ENCODE assay signal across 8 mouse cellular contexts in genomic region chr5:100499831-100500304, GRCm38 (mm10). TPM values are rescaled to one million over a fixed set of nuclear protein-coding genes. Genes with fewer than 3 reads are reported as not detected.
A peak's percentile ranks its signal among the peaks of the same experiment; 100 is the strongest.
DNase-seq lines count a peak whose midpoint lies in the region; ATAC-seq and TF ChIP-seq lines count a peak whose summit lies in the region.

No protein-coding gene starts in this region.

- peaks cover 3% of the 10 kb centered on the region; the same call in 1 of the 2 replicates for H3K4me1 ChIP-seq in kidney, adult 2 months (ENCODE audit: control insufficient read depth, insufficient read depth, low read length)
- peaks cover 18% of the 10 kb centered on the region for H3K4me1 ChIP-seq in forebrain, postnatal 0 days (ENCODE audit: insufficient read depth)
- H3K4me1 ChIP-seq in hindbrain, postnatal 0 days (ENCODE audit: insufficient read depth, low read length), result peaks cover 12% of the 10 kb centered on the region; the same call in 1 of the 2 replicates
- peaks cover 19% of the 10 kb centered on the region for H3K4me1 ChIP-seq in limb, embryonic 14.5 days (ENCODE audit: control insufficient read depth, insufficient read depth, low read length)
- peaks cover 20% of the 10 kb centered on the region for H3K4me1 ChIP-seq in midbrain, embryonic 16.5 days (ENCODE audit: control insufficient read depth, insufficient read depth, low read length)

- H3K36me3 ChIP-seq in kidney, adult 2 months (ENCODE audit: control insufficient read depth, insufficient read depth, low read length), result no peaks in the 10 kb centered on the region
- H3K36me3 ChIP-seq in forebrain, postnatal 0 days (ENCODE audit: insufficient read depth), result no peaks in the 10 kb centered on the region
- no peaks in the 10 kb centered on the region for H3K36me3 ChIP-seq in hindbrain, postnatal 0 days (ENCODE audit: insufficient read depth, low read length)
- no peaks in the 10 kb centered on the region for H3K36me3 ChIP-seq in limb, embryonic 14.5 days (ENCODE audit: control insufficient read depth, insufficient read depth, low read length)
- no peaks in the 10 kb centered on the region for H3K36me3 ChIP-seq in midbrain, embryonic 16.5 days (ENCODE audit: control insufficient read depth, insufficient read depth, low read length)
- H3K36me3 ChIP-seq in splenic B cell, adult 2 months (ENCODE audit: control insufficient read depth, insufficient read depth, low read length, poor library complexity, severe bottlenecking), result no peaks in the 10 kb centered on the region

- no peaks in the 10 kb centered on the region for H3K9me3 ChIP-seq in forebrain, postnatal 0 days (ENCODE audit: low read length)
- H3K9me3 ChIP-seq in hindbrain, postnatal 0 days (ENCODE audit: low read length), result no peaks in the 10 kb centered on the region
- H3K9me3 ChIP-seq in limb, embryonic 14.5 days (ENCODE audit: control insufficient read depth, low read length), result no peaks in the 10 kb centered on the region
- H3K9me3 ChIP-seq in midbrain, embryonic 16.5 days (replicated peaks; ENCODE audit: control insufficient read depth, low read length, poor library complexity, severe bottlenecking), result no peaks in the 10 kb centered on the region

- H3K9ac ChIP-seq in forebrain, postnatal 0 days, result peak overlapping the region; percentile 39
- H3K9ac ChIP-seq in hindbrain, postnatal 0 days (replicated peaks; ENCODE audit: low read length), result peak overlapping the region; percentile 47
- H3K9ac ChIP-seq in limb, embryonic 14.5 days (ENCODE audit: low read depth, low read length, severe bottlenecking), result peak overlapping the region; percentile 59
- peak overlapping the region; percentile 66 for H3K9ac ChIP-seq in midbrain, embryonic 16.5 days (ENCODE audit: low read depth, low read length)

- 2% methylated on average over 41 of the region's 41 CpGs for WGBS in kidney, adult 2 months
- 3% methylated on average over 40 of the region's 41 CpGs for WGBS in forebrain, postnatal 0 days
- under 1% methylated on average over 41 of the region's 41 CpGs for WGBS in hindbrain, postnatal 0 days
- 0% methylated on average over 25 of the region's 41 CpGs for WGBS in limb, embryonic 14.5 days
- 0% methylated on average over 33 of the region's 41 CpGs for WGBS in midbrain, embryonic 16.5 days

- peak; percentile 11 for DNase-seq in kidney, adult 2 months
- DNase-seq in kidney, adult 9 months, result no peak
- DNase-seq in cerebellum, adult 18-20 months, result peak; percentile 19 to 39
- DNase-seq in forebrain, postnatal 0 days, result peak; percentile 68
- peak; percentile 55 for DNase-seq in hindbrain, postnatal 0 days (ENCODE audit: low spot score)
- DNase-seq in limb, embryonic 14.5 days (ENCODE audit: low spot score), result no peak
- peak; percentile 51 for DNase-seq in splenic B cell, adult 2 months (ENCODE audit: low read depth, low spot score)

- no peak for TF ChIP-seq POLR2A in kidney, adult 2 months (IDR thresholded peaks at IDR 0.05; ENCODE audit: low read depth, low read length)
- no peak for TF ChIP-seq POLR2A in limb, embryonic 14.5 days (IDR thresholded peaks at IDR 0.05; ENCODE audit: borderline replicate concordance, extremely low read depth, insufficient read depth, insufficient read length)

- H3K4me3 ChIP-seq in kidney, adult 2 months (ENCODE audit: insufficient read depth, low read depth, low read length), result peak overlapping the region; percentile 64
- H3K4me3 ChIP-seq in forebrain, postnatal 0 days (ENCODE audit: low read depth, low read length), result peak overlapping the region; percentile 94
- peak overlapping the region; percentile 68 for H3K4me3 ChIP-seq in hindbrain, postnatal 0 days (ENCODE audit: low read length)
- H3K4me3 ChIP-seq in limb, embryonic 14.5 days (replicated peaks; ENCODE audit: low read length), result peak overlapping the region; percentile 79
- peak overlapping the region; percentile 88 for H3K4me3 ChIP-seq in midbrain, embryonic 16.5 days (ENCODE audit: low read depth, low read length)

- ATAC-seq in forebrain, postnatal 0 days, result peak; percentile 46
- ATAC-seq in hindbrain, postnatal 0 days, result peak; percentile 22
- ATAC-seq in limb, embryonic 14.5 days (ENCODE audit: low FRiP score, low read depth), result no peak
- ATAC-seq in midbrain, embryonic 16.5 days, result peak; percentile 27; the same call in 1 of the 2 replicates

- peak overlapping the region; percentile 90 for H3K4me2 ChIP-seq in forebrain, postnatal 0 days (ENCODE audit: low read depth)
- peak overlapping the region; percentile 87 for H3K4me2 ChIP-seq in hindbrain, postnatal 0 days (ENCODE audit: low read depth, low read length)
- peak overlapping the region; percentile 87 for H3K4me2 ChIP-seq in limb, embryonic 14.5 days (replicated peaks; ENCODE audit: low read depth, low read length, severe bottlenecking)
- H3K4me2 ChIP-seq in midbrain, embryonic 16.5 days (ENCODE audit: low read length), result peak overlapping the region; percentile 98

- TF ChIP-seq CTCF in kidney, adult 2 months (conservative IDR thresholded peaks at IDR 0.05; ENCODE audit: insufficient read depth, insufficient read length, low read depth, low read length), result no peak
- TF ChIP-seq CTCF in forebrain, postnatal 0 days (IDR thresholded peaks at IDR 0.05; ENCODE audit: low read depth), result peak; percentile 45
- peak; percentile 31 for TF ChIP-seq CTCF in hindbrain, postnatal 0 days (IDR thresholded peaks at IDR 0.05; ENCODE audit: low read depth)

- H3K27ac ChIP-seq in kidney, adult 2 months (ENCODE audit: insufficient read depth, low read depth, low read length), result no peak overlapping the region
- H3K27ac ChIP-seq in forebrain, postnatal 0 days (ENCODE audit: low read depth, low read length), result peak overlapping the region; percentile 64
- peak overlapping the region; percentile 74 for H3K27ac ChIP-seq in hindbrain, postnatal 0 days
- H3K27ac ChIP-seq in limb, embryonic 14.5 days (replicated peaks; ENCODE audit: low read depth, low read length), result no peak overlapping the region
- H3K27ac ChIP-seq in midbrain, embryonic 16.5 days (ENCODE audit: low read length), result peak overlapping the region; percentile 70

- H3K27me3 ChIP-seq in kidney, adult 2 months (replicated peaks; ENCODE audit: control insufficient read depth, insufficient read depth, low read length), result no peaks in the 10 kb centered on the region
- no peaks in the 10 kb centered on the region for H3K27me3 ChIP-seq in forebrain, postnatal 0 days (ENCODE audit: insufficient read depth, low read length)
- H3K27me3 ChIP-seq in hindbrain, postnatal 0 days (ENCODE audit: insufficient read depth, low read length), result no peaks in the 10 kb centered on the region
- no peaks in the 10 kb centered on the region for H3K27me3 ChIP-seq in limb, embryonic 14.5 days (ENCODE audit: control insufficient read depth, insufficient read depth, low read length)
- no peaks in the 10 kb centered on the region for H3K27me3 ChIP-seq in midbrain, embryonic 16.5 days (ENCODE audit: control insufficient read depth, insufficient read depth, low read depth, low read length)
- no peaks in the 10 kb centered on the region for H3K27me3 ChIP-seq in splenic B cell, adult 2 months (ENCODE audit: control insufficient read depth, insufficient read depth, low read length, poor library complexity, severe bottlenecking)

RNA-seq across cellular contexts. Expression of gene Lin54, which starts 0.6 kb away (rescaled TPM):
- polyA plus RNA-seq in kidney, adult 2 months (2012; rRNA removed), result 6.2 and 6.4 TPM in 2 replicates
- total RNA-seq in forebrain, postnatal 0 days (2014; rRNA removed), result 14.0 and 14.2 TPM in 2 replicates
- 4.8 and 7.2 TPM in 2 replicates for polyA plus RNA-seq in forebrain, postnatal 0 days (2015; fragmentation: Nextera tagmentation; extraction: Ambion mirVana)
- total RNA-seq in hindbrain, postnatal 0 days (2014; rRNA removed), result 13.9 and 19.3 TPM in 2 replicates
- 6.7 and 8.3 TPM in 2 replicates for polyA plus RNA-seq in hindbrain, postnatal 0 days (2015; fragmentation: Nextera tagmentation; extraction: Ambion mirVana)
- polyA plus RNA-seq in limb, embryonic 14.5 days (2012; rRNA removed), result 10.4 and 10.6 TPM in 2 replicates
- 13.4 and 14.1 TPM in 2 replicates for polyA plus RNA-seq in limb, embryonic 14.5 days (2014; fragmentation: Nextera tagmentation; extraction: Ambion mirVana)
- 7.9 and 8.3 TPM in 2 replicates for polyA plus RNA-seq in midbrain, embryonic 16.5 days (2015; fragmentation: Nextera tagmentation; extraction: Ambion mirVana)

RNA-seq across cellular contexts. Expression of gene Cops4, which starts 18.2 kb away (rescaled TPM):
- 25.4 and 29.8 TPM in 2 replicates for polyA plus RNA-seq in kidney, adult 2 months (2012; rRNA removed)
- 136 and 159 TPM in 2 replicates for total RNA-seq in forebrain, postnatal 0 days (2014; rRNA removed)
- 172 and 184 TPM in 2 replicates for polyA plus RNA-seq in forebrain, postnatal 0 days (2015; fragmentation: Nextera tagmentation; extraction: Ambion mirVana)
- 91.7 and 97.5 TPM in 2 replicates for total RNA-seq in hindbrain, postnatal 0 days (2014; rRNA removed)
- polyA plus RNA-seq in hindbrain, postnatal 0 days (2015; fragmentation: Nextera tagmentation; extraction: Ambion mirVana), result 169 and 172 TPM in 2 replicates
- polyA plus RNA-seq in limb, embryonic 14.5 days (2012; rRNA removed), result 72.6 and 84.3 TPM in 2 replicates
- 197 TPM in 2 replicates for polyA plus RNA-seq in limb, embryonic 14.5 days (2014; fragmentation: Nextera tagmentation; extraction: Ambion mirVana)
- 177 TPM in 2 replicates for polyA plus RNA-seq in midbrain, embryonic 16.5 days (2015; fragmentation: Nextera tagmentation; extraction: Ambion mirVana)

Comparison
In these comparisons a context has a peak if more than half of its experiments do, and no peak if none do; other contexts are left out.
1. DNase-seq: peak in kidney, adult 2 months (single experiment), cerebellum, adult 18-20 months (2 of 2), forebrain, postnatal 0 days (single experiment), hindbrain, postnatal 0 days (single experiment) and splenic B cell, adult 2 months (single experiment); none in kidney, adult 9 months (single experiment) and limb, embryonic 14.5 days (single experiment).
2. H3K27ac ChIP-seq: peak in forebrain, postnatal 0 days (single experiment), hindbrain, postnatal 0 days (single experiment) and midbrain, embryonic 16.5 days (single experiment); none in kidney, adult 2 months (single experiment) and limb, embryonic 14.5 days (single experiment).
3. Peak in every context shown above with its lines, with median percentiles within 50 percentile points of each other: H3K4me3 ChIP-seq, H3K4me2 ChIP-seq and H3K9ac ChIP-seq.